Comparison of ENCODE assay signal across 21 mouse cellular contexts in genomic region chr12:16023273-16023672, GRCm38 (mm10).
"Had no signal": no experiment of that assay in that cellular context is flagged by ENCODE, and none has a peak within 500 bp of the region (broad histone marks: within the 10 kb centered on the region; RNA-seq: fewer than 3 reads in every experiment).

No protein-coding gene starts in this region.

- H3K9me3 ChIP-seq: limb, embryonic 10.5 days; limb, embryonic 13.5 days; lung, embryonic 15.5 days; midbrain, embryonic 15.5 days; neural tube, embryonic 13.5 days had no signal

- H3K27ac ChIP-seq: limb, embryonic 10.5 days; limb, embryonic 13.5 days; lung, embryonic 15.5 days; midbrain, embryonic 15.5 days; neural tube, embryonic 13.5 days had no signal

- H3K4me1 ChIP-seq: limb, embryonic 10.5 days; limb, embryonic 13.5 days; lung, embryonic 15.5 days; midbrain, embryonic 15.5 days; neural tube, embryonic 13.5 days had no signal

- H3K27me3 ChIP-seq: limb, embryonic 13.5 days; lung, embryonic 15.5 days; midbrain, embryonic 15.5 days; neural tube, embryonic 13.5 days had no signal

- H3K36me3 ChIP-seq: limb, embryonic 10.5 days; limb, embryonic 13.5 days; lung, embryonic 15.5 days; midbrain, embryonic 15.5 days; neural tube, embryonic 13.5 days had no signal

- DNase-seq: kidney, adult 18-20 months; kidney, adult 9 months; kidney, postnatal 14 days; kidney, postnatal 4 days; layer of hippocampus, adult 9-11 months; lung, adult 18-20 months; lung, postnatal 14 days; lung, postnatal 4 days; retina, postnatal 1 day; right cerebral cortex, postnatal 25 days; spleen, adult 18-20 months; thymus, adult 18-20 months; thymus, postnatal 36 days had no signal

- H3K4me3 ChIP-seq: limb, embryonic 10.5 days; limb, embryonic 13.5 days; lung, embryonic 15.5 days; midbrain, embryonic 15.5 days; myocyte; neural tube, embryonic 13.5 days had no signal

- ATAC-seq: intestine, embryonic 16.5 days; midbrain, embryonic 15.5 days had no signal

- H3K9ac ChIP-seq: limb, embryonic 13.5 days; lung, embryonic 15.5 days; midbrain, embryonic 15.5 days; neural tube, embryonic 13.5 days had no signal

- H3K4me2 ChIP-seq: limb, embryonic 13.5 days; lung, embryonic 15.5 days; midbrain, embryonic 11.5 days; midbrain, embryonic 15.5 days; neural tube, embryonic 13.5 days had no signal
